Mouse (Mus musculus): ENCODE measurements around the gene Olfr1502.
"Not testable (repeated sequence)": the region's sequence is repeated elsewhere in the genome, so short reads cannot be mapped to it uniquely, and the experiment has no call there.

Gene Olfr1502

DNA sequence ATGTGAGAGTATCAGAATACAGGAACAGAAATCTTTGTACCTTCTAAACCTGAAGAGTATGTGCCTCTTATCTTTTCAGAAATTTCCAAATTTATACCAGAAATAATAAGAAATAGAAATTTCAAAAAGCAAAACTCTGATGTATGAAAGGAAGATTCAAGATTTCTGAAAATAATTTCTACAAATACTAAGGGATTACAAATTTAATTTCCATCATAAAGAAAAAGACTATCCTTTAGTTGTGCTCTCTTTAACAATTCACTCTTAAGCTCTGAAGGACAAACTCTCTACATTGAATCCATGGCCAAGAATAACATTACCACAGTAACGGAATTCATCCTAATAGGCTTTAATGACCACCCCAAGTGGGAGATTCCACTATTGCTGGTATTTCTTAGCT is at the start of gene Olfr1502:
TSS of gene Olfr1502 (plus strand) at position 301 of the 400 bp plus-strand sequence.
- DNase-seq (ENCODE audit: low read depth, low spot score) = no peak

DNA sequence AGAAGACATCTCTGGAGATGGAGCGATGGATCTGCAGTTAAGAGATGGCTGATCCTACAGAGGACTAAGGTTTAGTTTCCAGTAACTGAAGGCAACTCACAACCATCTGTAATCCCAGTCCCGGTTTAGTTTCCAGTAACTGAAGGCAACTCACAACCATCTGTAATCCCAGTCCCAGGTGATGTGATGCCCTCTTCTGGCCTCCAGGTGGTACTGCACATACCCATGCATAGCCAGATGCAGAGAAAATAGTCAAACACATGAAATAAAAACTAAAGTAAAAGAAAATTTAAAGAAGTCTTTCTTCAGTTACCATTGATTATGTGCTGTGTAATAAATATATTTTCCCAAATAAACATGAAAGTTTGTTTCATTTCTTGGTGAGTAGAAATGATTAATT is 48.8 kb upstream of the Olfr1502 start:
- no peak for DNase-seq (ENCODE audit: low read depth, low spot score)

DNA sequence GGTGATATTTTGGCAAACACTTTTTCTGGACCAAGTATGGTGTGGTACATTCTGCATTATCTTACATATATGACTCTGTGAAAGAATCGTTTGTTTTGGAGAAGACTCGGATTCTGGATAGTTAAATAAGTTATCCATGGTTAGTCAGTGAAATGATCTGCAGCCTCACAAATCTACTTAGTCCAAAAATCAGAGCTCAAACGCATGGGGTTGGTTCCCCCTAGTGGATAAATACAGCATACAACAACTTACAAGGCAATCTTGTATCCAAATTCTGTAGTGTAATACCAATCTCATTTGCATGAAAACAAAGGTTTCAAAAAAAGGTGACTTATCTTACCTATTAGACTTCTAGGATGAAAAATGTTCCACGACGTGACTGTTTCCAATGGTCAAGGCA is 42.8 kb upstream of the Olfr1502 start:
- DNase-seq (ENCODE audit: low read depth, low spot score) = peak; percentile 22

DNA sequence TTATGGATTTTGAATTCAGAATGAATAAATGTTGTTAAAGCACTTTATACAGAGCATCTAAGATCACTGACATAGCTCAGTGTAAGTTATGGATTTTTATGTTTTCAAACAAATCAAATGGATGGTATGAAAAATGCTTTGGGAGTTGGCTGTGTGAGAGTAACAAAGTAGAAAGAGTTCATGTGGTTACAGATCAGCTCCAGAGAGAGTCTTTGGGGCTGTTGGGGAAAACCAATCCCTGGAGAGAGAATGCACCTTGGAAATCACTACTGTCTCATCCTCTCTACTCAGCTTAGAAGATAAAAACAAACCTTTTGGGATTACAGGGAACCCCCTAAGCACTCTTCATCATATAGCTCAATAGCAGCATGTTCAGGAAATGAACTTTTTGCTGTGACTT is 42.2 kb upstream of the Olfr1502 start, which contains the start of gene Olfr1499:
TSS of gene Olfr1499 (minus strand) at position 101 of the 400 bp plus-strand sequence.
- DNase-seq (ENCODE audit: low read depth, low spot score) = no peak

DNA sequence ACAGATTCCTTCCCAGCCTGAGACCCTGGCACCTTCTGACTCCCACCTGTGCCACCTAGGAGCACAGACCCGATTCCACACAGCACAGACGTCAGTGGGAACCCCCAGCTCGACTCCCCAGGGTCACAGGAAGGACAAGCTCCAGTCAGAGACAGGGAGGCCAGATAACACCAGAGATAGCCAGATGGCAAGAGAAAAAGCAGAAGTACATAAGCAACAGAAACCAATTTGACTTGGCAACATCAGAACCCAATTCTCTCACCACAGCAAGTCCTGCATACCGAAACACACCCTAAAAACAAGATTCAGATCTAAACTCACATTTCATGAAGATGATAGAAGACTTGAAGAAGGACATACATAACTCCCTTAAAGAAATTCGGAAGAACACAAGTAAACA is 40.7 kb upstream of the Olfr1502 start:
- DNase-seq (ENCODE audit: low read depth, low spot score) = no peak

DNA sequence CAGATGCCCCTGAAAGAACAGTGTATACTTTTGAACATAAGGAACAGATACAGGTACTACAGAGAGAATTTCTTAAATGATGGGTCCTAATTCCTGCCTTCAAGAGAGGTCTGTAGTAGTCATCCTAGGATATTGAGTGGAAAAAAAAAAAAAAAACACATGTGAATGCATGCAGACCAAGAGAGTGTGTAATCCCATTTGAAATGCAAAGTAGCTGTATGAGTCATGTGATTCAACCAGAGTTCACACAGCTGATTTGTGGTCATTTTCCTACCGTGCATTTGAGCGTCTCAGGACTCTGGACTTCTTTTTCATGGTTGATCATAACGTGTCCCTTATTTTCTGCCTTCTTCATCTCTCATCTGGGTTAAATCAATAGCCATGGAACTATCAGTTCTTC is 33.1 kb upstream of the Olfr1502 start:
- no peak for DNase-seq (ENCODE audit: low read depth, low spot score)

DNA sequence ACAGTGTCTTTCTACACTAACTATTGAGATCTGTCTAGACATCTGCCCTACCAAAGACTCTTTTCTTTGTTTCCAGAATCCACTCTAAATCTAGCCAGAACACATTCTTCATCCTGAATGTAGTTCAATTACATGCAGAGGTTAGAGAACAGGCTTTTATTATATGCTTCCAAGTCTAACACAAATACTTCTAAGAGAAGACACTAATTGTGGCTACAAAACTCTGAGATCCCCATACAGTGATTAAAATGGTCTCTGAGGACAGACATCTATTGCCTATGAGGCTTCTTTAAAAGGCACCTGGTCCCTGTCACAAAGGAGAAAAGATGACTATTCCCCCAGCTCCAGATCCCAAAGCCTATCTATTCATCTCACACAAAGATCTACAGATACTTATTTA is 31.2 kb upstream of the Olfr1502 start, which contains the start of gene Olfr1500:
TSS of gene Olfr1500 (minus strand) at position 101 of the 400 bp plus-strand sequence.
- DNase-seq (ENCODE audit: low read depth, low spot score) = no peak

DNA sequence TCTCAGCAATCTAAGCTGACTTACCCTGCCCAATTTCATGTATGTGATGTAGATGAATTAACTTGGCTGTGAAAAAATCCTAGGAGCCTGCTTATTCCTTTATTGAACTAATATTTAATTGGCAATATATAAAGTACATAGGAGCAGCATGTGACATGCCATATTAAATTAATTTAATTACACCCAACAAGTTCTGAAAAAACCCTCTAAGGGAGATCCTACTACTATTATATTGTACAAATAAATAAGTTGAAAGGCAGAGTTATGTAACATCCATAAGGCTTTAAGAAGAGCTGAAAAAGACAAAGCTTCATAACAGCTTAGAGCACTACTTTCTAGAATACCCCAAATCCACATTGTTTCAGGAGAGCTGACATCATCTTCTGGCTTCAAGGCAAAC is 11.0 kb upstream of the Olfr1502 start, which contains the start of gene Olfr1501:
TSS of gene Olfr1501 (minus strand) at position 101 of the 400 bp plus-strand sequence.
- not testable (repeated sequence) for DNase-seq (ENCODE audit: low read depth, low spot score)

DNA sequence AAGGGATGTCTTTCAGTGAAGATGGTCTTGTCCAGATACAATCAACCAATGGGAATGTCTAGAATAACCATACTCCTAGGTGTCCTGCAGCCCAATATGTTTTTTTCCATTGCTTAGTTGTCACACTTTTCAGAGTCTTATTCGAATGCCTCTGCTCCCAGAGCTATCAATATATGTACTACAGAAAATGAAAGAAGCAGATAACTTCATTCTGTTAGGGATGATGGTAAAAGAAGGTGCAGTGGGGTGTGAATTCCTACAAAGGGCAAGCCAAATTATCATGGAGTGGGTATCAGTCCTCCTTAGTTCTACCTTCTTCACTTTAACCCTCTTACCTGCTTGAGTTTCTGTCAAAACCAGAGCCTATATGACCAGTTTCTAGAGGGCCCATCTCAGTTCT is 36.2 kb downstream of the Olfr1502 start, which contains the start of gene Olfr1504:
TSS of gene Olfr1504 (minus strand) at position 101 of the 400 bp plus-strand sequence.
- DNase-seq (ENCODE audit: low read depth, low spot score) = no peak
